Mouse (Mus musculus) liver, adult (tissue): Measurements from ENCODE around the gene Clec2l.

Source experiments
- GATA4 ChIP-seq: IDR thresholded peaks from 2 replicates; pipeline ENCODE4 v1.6.1; 2014; ENCODE audit warnings: mild to moderate bottlenecking, low read length; ENCODE audit not compliant: insufficient replicate concordance

Gene Clec2l

DNA sequence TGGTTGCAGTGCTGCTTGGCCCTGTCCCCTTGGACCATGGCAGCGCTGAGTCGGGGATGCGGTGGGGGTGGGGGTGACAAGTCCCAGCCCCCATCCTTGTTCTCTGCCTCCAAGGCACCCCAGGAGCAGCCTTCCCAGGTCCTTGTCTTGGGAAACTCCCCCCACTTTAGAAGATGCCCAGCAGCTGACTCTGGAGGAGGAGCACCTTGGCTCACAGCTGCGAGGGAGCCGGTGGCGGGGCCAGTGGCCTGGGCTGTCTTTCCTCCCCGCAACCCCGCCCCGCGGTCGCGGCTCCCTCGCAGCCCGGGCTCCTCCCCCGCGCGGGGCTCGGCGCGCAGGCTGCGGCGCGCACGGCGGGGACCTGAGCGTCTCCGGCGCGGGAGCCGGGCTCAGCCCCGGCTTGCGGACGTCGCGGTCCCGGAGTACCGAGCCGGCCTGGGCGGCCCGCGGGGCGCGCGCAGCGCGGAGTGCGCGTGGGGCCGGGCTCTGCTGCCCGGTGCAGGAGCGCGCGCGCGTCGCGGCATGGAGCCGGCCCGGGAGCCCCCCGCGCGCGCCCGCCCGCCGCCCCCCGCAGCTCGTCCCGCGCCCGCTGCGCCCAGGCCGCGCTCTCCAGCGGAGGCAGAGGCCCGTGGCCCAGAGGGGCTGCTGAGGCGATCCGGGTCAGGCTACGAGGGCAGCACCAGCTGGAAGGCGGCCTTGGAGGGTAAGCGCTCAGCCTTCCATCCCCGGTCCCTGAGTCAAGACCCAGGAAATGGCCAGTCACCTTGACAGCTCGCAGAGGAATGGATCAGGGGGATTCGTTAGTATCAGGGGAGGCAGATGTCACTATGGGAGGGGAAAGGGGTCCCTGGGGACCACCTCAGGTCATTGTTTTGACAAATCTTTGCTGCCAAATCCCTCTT lies at the start of gene Clec2l:
TSS of gene Clec2l (plus strand) at position 356 of the 902 bp plus-strand sequence.
- TF ChIP-seq GATA4 = no peak

- TF ChIP-seq GATA4 = no peak
These were observed 40.5 kb upstream of the Clec2l start for GRCm38 (mm10) chr6:38622406-38622805.

GRCm38 (mm10) chr6:38623457-38623856 lies 39.4 kb upstream of the Clec2l start:
- no peak for TF ChIP-seq GATA4

GRCm38 (mm10) chr6:38624439-38624838 lies 38.4 kb upstream of the Clec2l start:
- TF ChIP-seq GATA4 = no peak

GRCm38 (mm10) chr6:38626086-38626485 lies 36.8 kb upstream of the Clec2l start:
- no peak for TF ChIP-seq GATA4

- no peak for TF ChIP-seq GATA4
These were observed 35.8 kb upstream of the Clec2l start for GRCm38 (mm10) chr6:38627081-38627480.

DNA sequence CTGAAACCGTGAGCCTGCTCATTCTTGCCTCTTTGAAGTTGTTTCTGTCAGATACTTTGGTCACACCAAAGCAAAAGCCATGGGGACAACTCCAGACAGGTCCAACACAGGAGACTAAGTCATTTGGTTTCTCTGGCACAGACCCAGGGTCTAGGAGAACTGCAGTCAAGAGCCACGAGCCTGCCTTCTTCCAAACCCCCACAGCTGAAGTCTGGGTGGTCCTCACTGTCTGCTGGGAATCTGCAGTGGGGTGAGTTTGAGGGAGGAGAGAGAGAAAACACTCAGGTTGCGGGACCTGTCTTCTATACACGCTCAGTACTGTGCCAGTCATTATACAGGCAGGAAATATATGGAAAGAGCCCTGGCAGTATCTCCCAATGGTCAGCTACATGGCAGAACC lies 35.4 kb upstream of the Clec2l start:
- TF ChIP-seq GATA4 = no peak

GRCm38 (mm10) chr6:38629556-38629955 lies 33.3 kb upstream of the Clec2l start:
- no peak for TF ChIP-seq GATA4

- TF ChIP-seq GATA4 = no peak
These were observed 30.0 kb upstream of the Clec2l start for GRCm38 (mm10) chr6:38632826-38633225.

- TF ChIP-seq GATA4 = no peak
These were observed 28.4 kb upstream of the Clec2l start for GRCm38 (mm10) chr6:38634461-38634860.

- TF ChIP-seq GATA4 = no peak
These were observed 26.7 kb upstream of the Clec2l start for GRCm38 (mm10) chr6:38635941-38636851.

- no peak for TF ChIP-seq GATA4
These were observed 25.8 kb upstream of the Clec2l start, which contains the start of gene Klrg2 for GRCm38 (mm10) chr6:38636852-38637618. TSS of gene Klrg2 (minus strand) at chr6:38637242.

- TF ChIP-seq GATA4 = no peak
These were observed 22.5 kb upstream of the Clec2l start for GRCm38 (mm10) chr6:38640401-38640800.

DNA sequence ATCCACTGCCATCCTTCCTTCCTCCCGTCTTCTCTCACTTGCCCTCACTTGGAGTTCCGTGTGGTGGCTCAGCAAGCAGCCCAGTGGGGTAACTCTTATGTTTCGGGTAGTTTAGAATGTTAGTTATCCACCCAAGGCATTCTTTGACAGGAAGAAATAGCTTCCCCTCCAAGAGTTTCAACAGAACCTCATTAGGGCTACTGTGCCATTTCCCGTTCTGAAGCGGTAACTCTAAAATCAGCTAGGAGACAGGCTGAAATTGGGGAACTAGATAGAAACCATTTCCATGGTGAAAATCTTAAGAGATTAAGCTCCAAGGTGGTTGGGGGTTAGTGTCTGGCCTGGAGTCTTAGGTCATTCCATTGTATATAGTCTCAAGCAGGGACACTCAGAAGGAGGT lies 21.6 kb upstream of the Clec2l start:
- no peak for TF ChIP-seq GATA4

DNA sequence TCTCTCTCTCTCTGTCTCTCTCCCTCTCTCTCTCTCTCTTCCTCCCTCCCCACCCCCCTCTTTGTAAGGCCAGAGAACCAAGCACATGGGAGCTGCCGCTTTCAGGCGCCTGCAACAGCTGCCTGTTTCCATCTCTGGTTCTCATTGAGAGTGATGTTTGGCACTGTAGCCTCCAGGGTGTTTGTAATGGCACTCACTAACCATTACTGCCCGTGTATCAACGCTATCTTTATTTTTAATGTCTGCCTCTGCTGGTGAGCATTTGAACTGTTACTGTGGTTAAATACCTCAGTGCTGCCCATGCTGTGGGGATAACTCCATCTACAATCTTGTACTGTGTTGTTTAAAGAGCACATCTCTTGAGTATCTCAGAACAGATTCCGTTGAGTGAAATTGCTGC lies 21.2 kb upstream of the Clec2l start:
- TF ChIP-seq GATA4 = no peak
